Mouse (Mus musculus) erythroblast, adult 5-6 weeks (primary cell): ENCODE results near the gene 2010111I01Rik. TPM values are rescaled to one million over a fixed set of nuclear protein-coding genes. Genes with fewer than 3 reads are reported as not detected.

Source experiments
- ATAC-seq: replicated peaks from 2 replicates; pipeline ENCODE4 v1.8.0; 2016; ENCODE audit warnings: moderate number of reproducible peaks, mild to moderate bottlenecking, moderate TSS enrichment, inconsistent platforms; ENCODE audit not compliant: poor library complexity, low FRiP score, severe bottlenecking
- total RNA-seq, 2 experiments: library from RNA; stranded (forward) in 1 of 2; stranded (reverse) in 1 of 2; fragments of 150-400 nt in 1 of 2; fragments of 200-764, 138-1000 nt in 1 of 2; gene quantifications; 2 replicates each; pipeline versions ENCODE4 v1.2.3 to v1.2.4; 2015 to 2017; ENCODE audit warnings: low replicate concordance in 2 of 2

The 2010111I01Rik gene
- total RNA-seq, 2 experiments from 2014 or later = 3.8 to 6.4 TPM

- ATAC-seq = no peak
Observed at GRCm38 (mm10) chr13:63177232-63177631, 212.5 kb downstream of the 2010111I01Rik start.

- no peak for ATAC-seq
Observed at GRCm38 (mm10) chr13:63180641-63181235, 216.0 kb downstream of the 2010111I01Rik start.

DNA sequence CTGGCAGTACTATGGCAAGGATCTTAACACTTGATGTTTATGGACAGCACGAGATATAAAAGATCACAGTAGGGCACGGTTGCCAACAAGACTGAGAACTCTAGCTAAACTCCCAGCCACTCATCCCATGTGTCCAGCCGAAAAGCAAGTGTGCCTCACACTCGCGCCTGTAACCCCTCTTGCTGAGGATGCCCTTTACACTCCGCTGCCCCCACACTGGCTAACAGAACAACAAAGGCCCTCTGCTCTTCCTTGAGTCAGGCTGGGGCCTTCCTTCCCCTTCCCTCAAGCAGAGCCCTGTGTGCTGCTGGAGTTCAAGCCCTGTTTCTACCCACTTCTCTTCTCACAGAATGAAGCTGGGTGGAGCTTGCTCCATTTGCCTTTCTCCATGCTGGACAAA is 220.3 kb downstream of the 2010111I01Rik start:
- no peak for ATAC-seq

DNA sequence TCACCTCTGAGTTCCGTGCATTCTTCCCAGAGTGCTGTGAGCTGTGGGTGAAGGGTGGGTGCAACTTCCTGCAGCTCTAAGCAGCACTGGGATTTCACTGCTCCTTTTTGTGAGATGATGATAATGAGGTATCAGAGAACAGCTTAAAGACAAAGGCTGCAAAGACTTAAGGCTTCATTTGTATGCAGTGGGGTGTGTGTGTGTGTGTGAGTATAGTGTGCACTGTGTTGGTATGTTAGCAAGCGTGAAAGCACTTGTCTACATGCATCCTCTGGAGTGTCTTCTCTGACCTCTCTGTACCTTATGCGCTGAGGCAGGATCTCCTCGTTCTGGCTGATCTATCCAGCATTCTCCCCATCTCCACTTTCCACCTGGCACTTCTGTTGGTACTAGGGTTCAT is 221.5 kb downstream of the 2010111I01Rik start:
- no peak for ATAC-seq

GRCm38 (mm10) chr13:63186642-63187041 is 221.9 kb downstream of the 2010111I01Rik start:
- ATAC-seq = no peak

DNA sequence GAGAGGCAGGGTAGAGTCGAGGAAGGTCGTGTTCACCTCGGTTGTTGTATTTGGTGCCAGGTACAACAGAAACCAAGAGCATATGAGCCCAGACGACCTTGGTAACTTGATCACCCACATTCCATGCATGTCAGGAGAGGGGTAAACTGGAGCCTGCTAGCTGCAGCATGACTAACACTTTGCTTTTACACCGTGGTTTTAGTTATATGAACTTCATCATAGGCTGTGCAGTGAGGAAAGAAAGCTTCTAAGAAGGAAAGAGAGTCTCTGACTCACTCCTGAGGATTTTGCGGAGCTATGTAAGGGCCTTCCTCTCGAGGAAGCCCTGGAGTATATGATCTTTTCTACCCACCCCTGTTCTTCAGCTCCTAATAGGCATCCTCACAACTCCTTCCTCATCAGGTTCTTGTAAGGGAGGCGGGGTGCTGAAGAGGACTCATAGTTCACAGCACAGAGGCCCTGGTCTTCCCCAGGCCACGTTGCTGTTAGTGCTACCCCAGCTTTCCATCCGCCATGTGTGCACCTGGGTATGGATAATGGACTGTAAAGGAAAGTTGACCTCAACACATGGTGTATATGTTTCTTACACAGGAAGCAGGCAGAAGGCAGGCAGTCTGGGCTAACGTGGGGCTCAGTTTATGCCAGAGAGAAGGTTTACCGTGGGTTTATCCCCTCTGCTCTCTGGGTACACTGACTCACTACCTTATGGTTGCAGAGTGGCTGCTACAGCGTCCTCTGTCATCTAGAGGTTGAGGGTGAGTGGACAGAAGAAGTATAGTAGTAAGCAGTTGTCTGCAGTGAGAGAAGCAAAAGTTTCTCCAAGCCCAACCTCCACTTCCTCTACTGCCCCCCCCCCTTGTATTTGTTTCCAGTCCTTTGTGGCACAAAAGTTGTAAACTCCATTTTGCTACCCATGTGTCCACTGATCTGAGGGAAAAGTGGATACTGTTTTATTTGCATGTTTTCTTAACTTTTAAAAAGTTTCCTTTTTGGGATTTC is 222.8 kb downstream of the 2010111I01Rik start:
- no peak for ATAC-seq

GRCm38 (mm10) chr13:63188306-63188705 is 223.6 kb downstream of the 2010111I01Rik start:
- ATAC-seq = no peak

GRCm38 (mm10) chr13:63188811-63189210 is 224.1 kb downstream of the 2010111I01Rik start:
- ATAC-seq = no peak

- ATAC-seq = no peak
Observed at GRCm38 (mm10) chr13:63193423-63193822, 228.7 kb downstream of the 2010111I01Rik start.

DNA sequence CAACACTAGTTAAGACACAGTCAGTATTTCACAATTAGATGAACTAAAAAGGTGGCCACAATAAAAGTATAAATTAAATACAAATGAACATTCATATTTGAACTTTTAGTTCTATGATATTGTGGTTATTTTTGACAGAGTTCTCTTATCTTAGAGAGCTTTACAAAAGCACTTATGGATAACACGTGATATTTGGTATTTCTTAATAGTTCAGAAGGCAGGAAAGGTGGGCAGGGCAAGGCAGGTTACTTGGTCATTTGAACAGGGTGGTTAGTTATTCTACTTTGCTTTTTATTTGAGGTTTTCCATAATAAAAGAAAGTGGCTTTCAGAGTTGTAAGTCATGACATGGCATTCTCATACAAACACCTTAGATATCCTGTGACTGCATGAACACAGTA is 233.3 kb downstream of the 2010111I01Rik start:
- no peak for ATAC-seq

DNA sequence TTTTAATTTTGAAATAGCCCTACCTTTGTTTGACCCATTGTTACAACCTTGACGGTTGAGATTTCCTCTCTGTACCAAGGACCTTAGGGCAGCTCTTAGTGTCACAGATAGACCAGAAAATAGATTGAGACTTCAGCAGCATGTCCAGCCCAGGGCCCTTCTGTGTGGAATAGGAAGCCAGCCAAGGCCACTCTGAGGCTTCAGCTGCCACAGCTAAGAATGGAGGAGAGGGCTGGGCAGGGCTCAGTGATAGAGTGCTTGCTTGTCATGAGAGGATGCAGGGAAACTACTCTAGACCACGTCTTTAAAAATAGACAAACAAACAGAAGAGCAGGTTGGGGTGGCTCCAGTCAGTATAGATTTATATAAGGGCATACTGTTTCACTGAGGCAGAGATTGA is 234.9 kb downstream of the 2010111I01Rik start:
- ATAC-seq = no peak

- no peak for ATAC-seq
Observed at GRCm38 (mm10) chr13:63203502-63204278, 239.0 kb downstream of the 2010111I01Rik start.

DNA sequence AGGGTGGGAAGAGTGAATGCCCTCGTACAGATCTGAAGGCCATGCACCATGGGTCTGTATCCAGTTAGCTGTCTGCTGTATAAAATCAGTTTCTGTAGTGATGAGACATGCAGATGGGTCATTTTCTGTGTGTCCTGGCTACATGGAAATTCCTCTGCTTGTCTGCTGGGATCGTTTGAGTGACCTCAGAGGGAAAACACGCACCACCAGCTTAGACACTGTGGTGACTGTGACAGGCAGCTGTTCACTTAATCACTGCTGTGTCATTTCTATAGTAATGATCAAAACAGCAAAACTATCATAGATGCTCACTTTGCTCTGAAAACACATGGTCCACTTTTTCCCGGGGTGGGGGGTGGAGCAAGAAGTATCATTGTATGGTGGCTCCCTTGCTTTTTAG is 241.1 kb downstream of the 2010111I01Rik start:
- ATAC-seq = no peak

DNA sequence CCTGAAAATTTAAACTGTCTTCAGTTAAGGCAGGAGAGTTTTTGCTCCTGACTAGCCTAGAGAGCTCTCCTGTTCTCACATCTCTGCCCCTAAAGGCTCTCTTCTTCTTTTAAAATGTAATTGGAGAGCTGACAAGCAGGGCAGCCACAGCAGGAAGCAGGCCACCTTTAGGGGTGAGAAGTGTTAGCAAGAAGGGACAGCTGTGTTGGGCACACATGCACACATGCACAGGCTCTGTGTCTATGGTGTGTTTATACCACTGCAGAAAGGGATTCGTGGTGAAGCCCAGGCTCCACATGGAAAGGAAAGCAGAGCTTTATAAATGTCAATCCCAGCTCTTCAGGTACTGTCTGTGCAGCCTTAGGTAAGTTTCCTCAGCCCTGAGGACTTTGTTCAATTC is 241.7 kb downstream of the 2010111I01Rik start:
- no peak for ATAC-seq

DNA sequence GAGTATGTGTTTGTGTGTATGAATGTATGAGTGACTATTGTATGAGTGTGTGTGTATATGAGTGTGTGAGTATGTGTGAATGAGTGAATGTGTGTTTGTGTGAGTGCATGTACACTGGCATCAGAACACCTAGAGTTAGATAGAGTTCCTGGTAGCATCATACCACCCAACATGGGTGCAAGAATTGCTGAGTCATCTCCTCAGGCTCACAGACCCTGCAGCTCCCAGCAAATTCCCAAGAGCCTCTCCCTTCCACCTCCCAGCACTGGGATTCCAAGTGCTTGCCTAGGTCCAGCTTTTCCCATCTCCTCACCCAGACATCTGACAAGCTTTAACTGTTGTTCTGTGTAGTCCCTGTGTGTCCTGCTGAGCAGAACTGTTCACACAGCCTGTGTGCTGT is 251.8 kb downstream of the 2010111I01Rik start:
- ATAC-seq = peak; percentile 55

DNA sequence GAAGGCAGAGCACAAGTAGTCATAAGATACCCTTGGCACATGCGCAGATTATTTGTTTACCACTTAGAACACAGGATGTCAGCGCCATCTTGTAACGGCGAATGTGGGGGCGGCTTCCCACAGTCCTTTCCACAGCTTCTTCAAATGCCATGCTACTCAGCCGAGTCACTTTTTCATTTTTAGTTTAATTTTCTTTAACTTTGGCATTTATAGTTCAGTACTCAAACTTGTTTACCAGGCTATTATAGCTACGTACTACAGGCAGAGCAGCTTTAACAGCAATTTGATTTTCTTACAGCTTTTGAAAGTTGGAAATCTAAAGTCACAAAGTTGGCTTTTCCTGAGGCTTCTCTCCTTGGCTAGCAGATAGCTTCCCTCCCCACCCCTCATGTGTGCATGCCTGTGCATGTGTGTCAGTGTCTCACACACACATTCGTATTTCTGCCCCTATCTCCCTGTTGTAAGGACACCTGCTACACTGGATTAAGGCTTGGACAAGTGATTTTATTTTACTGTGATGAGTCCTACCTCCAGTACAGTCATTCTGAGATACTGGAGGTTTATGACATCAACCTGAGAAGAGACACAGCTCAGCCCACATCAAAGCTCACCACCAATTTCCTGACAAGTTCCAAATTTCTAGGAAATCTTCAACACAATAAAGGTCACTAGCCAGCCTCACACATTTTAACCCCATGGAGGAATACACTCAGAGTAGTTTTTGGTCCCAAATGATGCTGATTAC is 258.5 kb downstream of the 2010111I01Rik start:
- ATAC-seq = no peak

DNA sequence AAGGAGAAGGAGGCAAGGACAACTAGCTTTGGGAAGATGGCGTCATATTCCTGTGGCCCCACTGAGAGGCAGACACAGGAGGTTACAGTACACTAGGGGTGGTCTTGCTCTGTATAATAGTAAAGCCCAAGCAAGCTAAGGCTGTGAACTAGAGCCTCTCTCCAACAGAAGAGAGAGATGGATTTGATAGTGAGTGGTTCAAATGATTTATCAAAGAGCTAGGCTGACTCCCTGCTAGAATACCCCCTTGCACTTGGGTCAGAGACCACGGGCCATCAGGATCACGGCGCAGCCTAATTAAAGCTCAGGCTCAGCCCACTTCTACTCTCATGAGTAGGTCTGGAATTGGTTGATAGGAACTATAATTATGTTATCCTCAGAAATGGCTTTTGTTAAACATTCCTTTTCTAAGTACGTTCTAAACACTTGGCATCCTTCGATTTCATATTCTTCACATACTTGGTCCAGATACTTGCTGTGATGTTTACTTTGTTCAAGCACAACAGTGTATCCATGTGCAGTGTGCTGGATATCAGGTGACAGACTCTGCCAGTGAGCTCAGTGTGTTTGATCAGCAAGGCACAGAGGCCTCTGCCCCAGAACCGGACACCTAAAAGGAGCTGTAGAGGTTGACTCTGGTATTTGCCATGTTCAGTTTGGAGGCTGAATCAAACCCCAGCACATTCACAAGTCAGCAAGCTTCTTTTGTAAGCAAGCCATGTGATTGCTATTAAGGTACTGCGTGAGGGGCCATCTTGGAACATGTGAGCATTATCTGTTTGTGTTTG is 261.3 kb downstream of the 2010111I01Rik start:
- ATAC-seq = no peak

- no peak for ATAC-seq
Observed at GRCm38 (mm10) chr13:63227785-63228184, 263.1 kb downstream of the 2010111I01Rik start.
